Mouse (Mus musculus) kidney, embryonic 16.5 days (tissue): ENCODE results near the gene Lhx3. TPM values are rescaled to one million over a fixed set of nuclear protein-coding genes. Genes with fewer than 3 reads are reported as not detected.

Experiments used
- ATAC-seq: fragments of 200-750 bp; cut with Nextera tagmentation; 2 replicates; pipeline ENCODE4 v1.8.0; 2017; ENCODE audit warnings: moderate TSS enrichment; ENCODE audit not compliant: low FRiP score, low TSS enrichment
- H3K27ac ChIP-seq: fragments of 300-500 bp; sonication (generic); 2 replicates; pipeline ENCODE4 v1.5.1; 2014; ENCODE audit warnings: low read length
- H3K27me3 ChIP-seq: fragments of 300-500 bp; sonication (generic); 2 replicates; pipeline ENCODE4 v1.6.1; 2014; ENCODE audit warnings: low read length, control low read depth, mixed read lengths; ENCODE audit not compliant: insufficient read depth
- H3K36me3 ChIP-seq: fragments of 300-500 bp; sonication (generic); 2 replicates; pipeline ENCODE4 v1.6.1; 2014; ENCODE audit warnings: low read length, control low read depth, mixed read lengths; ENCODE audit not compliant: insufficient read depth
- H3K4me1 ChIP-seq: fragments of 300-500 bp; sonication (generic); 2 replicates; pipeline ENCODE4 v1.6.1; 2014; ENCODE audit warnings: low read length, control low read depth, mixed read lengths; ENCODE audit not compliant: insufficient read depth
- H3K4me2 ChIP-seq: fragments of 300-500 bp; sonication (generic); replicated peaks from 2 replicates; pipeline ENCODE4 v1.6.1; 2014; ENCODE audit warnings: low read depth, low read length
- H3K4me3 ChIP-seq: fragments of 300-500 bp; sonication (generic); 2 replicates; pipeline ENCODE4 v1.5.1; 2014; ENCODE audit warnings: mild to moderate bottlenecking, low read length
- H3K9ac ChIP-seq: fragments of 300-500 bp; sonication (generic); replicated peaks from 2 replicates; pipeline ENCODE4 v1.6.1; 2014; ENCODE audit warnings: low read length
- H3K9me3 ChIP-seq: fragments of 300-500 bp; sonication (generic); 2 replicates; pipeline ENCODE4 v1.6.1; 2016; ENCODE audit warnings: low read length, control low read depth
- WGBS: fragments of 180-500 bp; shearing (Covaris S2); extraction: QIAGEN DNeasy Blood & Tissue Kit; methylation state at CpG from one replicate; pipeline ENCODE4 v1.1.7; 2014; 5-methylcytosine and 5-hydroxymethylcytosine counted together
- polyA plus RNA-seq: library from polyadenylated mRNA; unstranded; fragments of >200 nt; fragmentation: Nextera tagmentation; extraction: Ambion mirVana; gene quantifications from 2 replicates; pipeline ENCODE4 v1.2.1, GENCODE M21; 2015

The Lhx3 gene
- polyA plus RNA-seq, 1 experiment from 2014 or later: not detected

DNA sequence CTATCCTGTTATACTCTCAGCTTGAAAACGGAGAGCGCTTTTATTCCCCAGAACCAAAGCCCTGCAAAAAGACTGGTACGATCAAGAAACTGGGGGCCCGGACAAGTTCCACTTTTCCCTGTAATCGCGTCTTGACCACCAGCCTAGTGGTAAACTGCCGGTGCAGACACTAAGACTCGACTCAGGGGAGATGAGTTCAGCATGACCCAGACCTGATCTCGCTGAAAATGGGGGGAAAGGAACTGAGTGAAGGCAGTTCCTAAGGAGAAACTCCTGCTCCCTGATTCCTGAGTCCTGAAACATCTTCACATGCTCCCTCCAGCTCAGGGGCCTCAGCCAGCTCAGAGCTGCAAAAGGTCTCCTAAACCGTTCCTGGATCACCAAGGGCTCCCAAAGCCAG is 2.3 kb downstream of the Lhx3 start:
- H3K27me3 ChIP-seq: peaks cover 73% of the 10 kb centered on the region
- H3K36me3 ChIP-seq: peaks cover 7% of the 10 kb centered on the region
- 8% methylated on average over 10 of the region's 10 CpGs for WGBS
- no peak overlapping the region for H3K4me2 ChIP-seq
- no peaks in the 10 kb centered on the region for H3K9me3 ChIP-seq
- peaks cover 7% of the 10 kb centered on the region; the same call in 1 of the 2 replicates for H3K4me1 ChIP-seq
- no peak overlapping the region for H3K9ac ChIP-seq
- no peak overlapping the region for H3K4me3 ChIP-seq
- no peak overlapping the region for H3K27ac ChIP-seq
- no peak for ATAC-seq

DNA sequence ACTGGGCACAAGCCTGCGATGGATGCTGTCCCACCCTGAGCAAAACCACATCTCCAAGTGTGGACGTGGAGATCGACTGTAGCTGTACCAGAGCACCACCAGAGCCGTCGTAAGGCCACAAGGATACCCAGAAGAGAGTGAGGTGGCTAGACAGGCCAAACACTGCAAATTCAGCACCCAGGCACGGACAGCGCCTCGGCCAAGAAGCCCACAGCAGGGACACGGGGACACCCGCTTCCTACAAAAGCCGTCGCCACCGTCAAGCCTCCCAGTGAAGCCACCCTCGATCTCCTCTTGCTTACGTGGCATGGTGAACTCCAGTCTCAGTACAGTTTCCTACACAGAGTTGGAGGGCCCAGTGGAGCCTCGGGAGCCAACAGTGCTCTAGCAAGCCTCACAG is 3.0 kb downstream of the Lhx3 start:
- H3K9me3 ChIP-seq: no peaks in the 10 kb centered on the region
- no peak overlapping the region for H3K4me2 ChIP-seq
- H3K9ac ChIP-seq: no peak overlapping the region
- WGBS: under 1% methylated on average over 16 of the region's 16 CpGs
- ATAC-seq: no peak
- peaks cover 7% of the 10 kb centered on the region; the same call in 1 of the 2 replicates for H3K4me1 ChIP-seq
- peaks cover 1% of the 10 kb centered on the region; the same call in 1 of the 2 replicates for H3K36me3 ChIP-seq
- H3K27ac ChIP-seq: no peak overlapping the region
- no peak overlapping the region for H3K4me3 ChIP-seq
- peaks cover 79% of the 10 kb centered on the region for H3K27me3 ChIP-seq

DNA sequence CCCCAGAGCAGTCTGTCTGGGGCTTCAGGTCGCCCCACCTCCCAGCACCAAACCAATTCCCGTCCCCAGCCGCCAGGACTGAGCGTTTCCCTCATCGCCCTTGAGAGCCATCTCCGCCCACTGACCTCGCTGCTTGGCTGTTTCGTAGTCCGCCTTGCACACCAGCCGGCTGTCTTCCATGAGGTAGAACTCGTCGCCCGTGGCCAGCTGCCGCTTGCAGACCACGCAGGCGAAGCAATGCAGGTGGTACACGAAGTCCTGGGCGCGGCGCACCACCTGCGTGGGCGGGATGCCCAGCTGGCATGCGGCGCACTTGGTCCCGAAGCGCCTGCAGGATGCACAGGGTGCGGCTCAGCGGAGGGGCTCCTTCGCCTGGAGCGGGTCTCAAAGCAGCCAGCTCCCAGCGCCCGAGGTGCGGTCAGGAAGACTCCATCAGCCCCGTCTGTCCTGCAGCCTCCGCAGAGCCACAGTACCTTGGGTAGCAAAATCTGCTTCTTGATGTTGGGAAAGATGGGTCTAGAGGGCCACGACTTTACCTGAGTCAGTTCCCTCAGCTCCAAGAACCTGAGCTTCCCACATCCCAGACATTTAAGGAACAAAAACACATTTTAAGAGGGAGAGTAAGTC is 5.1 kb downstream of the Lhx3 start:
- H3K9me3 ChIP-seq: no peaks in the 10 kb centered on the region
- H3K4me1 ChIP-seq: peaks cover 18% of the 10 kb centered on the region
- H3K36me3 ChIP-seq: no peaks in the 10 kb centered on the region
- no peak overlapping the region for H3K27ac ChIP-seq
- H3K4me3 ChIP-seq: no peak overlapping the region
- H3K27me3 ChIP-seq: peaks cover 100% of the 10 kb centered on the region
- WGBS: under 1% methylated on average over 36 of the region's 36 CpGs
- no peak overlapping the region for H3K4me2 ChIP-seq
- ATAC-seq: no peak
- no peak overlapping the region for H3K9ac ChIP-seq

DNA sequence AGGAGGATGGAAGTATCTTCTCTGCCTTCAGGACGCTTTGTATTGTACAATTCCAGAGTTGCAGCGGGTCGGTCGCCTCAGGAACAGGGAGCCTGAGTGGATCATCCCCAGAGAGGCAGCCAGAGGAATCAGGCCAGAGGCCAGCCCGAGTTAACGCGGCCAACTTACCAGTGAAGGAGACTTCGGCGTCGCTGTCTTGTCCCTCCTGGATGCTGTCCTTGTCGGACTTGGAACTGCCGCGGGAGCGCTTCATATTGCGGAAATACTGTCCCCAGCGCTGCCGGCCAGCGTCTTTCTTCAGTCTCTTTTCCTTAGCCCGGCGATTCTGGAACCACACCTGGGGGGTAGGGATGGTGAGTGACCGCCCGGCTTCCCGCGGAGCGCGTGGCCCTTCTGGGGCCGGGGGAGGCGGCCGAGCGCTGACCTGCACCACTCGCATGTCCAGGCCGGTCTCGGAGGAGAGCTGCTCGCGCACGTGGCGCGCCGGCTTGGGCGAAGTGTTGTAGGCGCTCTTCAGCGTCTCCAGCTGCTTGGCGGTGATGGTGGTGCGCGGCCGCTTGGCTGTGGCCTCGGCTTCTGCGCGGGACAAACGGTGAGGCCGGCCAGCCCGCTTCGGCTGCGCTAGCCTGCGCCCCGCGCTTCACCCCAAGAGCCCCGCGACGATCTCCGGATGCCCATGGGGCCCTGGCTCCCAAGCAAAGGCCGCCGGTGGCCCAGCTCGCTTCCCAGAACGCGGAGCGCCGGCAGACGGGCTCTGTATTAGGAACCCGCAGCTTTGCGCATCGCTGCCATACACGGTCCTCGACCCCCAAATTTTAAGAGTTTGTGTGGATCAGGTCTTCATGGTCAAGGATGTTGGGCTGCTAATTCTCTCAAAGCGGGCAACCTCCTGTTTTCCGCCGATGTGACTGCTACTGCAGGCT is 5.9 kb downstream of the Lhx3 start:
- Histone ChIP-seq H3K4me2 (no peak overlapping the region), H3K4me3 (peak overlapping the region; percentile 15; the same call in 1 of the 2 replicates)
- WGBS: under 1% methylated on average over 77 of the region's 77 CpGs

DNA sequence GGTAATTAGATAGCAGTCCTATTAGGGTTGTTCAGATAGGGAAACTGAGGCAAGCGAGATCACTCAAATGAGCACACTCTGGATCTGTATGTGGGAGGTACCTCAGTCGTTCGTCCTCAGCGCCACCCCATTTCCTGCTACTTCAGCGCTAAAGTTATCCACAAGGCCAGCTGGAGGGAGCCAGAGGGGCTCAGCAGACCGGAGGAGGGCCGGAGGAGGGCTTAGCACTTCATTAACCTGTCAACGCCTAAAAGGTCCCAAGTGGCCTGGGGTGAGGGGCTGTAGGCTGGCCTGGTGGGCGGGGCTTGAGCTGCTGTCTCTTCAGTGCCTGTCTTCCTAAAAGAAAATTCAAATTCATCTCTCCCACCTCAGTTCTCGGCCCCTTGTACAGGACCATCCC is 9.6 kb downstream of the Lhx3 start:
- no peaks in the 10 kb centered on the region for H3K9me3 ChIP-seq
- peaks cover 90% of the 10 kb centered on the region for H3K27me3 ChIP-seq
- H3K9ac ChIP-seq: no peak overlapping the region
- ATAC-seq: peak; percentile 76
- no peak overlapping the region for H3K4me3 ChIP-seq
- H3K4me2 ChIP-seq: peak overlapping the region; percentile 25
- H3K27ac ChIP-seq: no peak overlapping the region
- H3K4me1 ChIP-seq: peaks cover 21% of the 10 kb centered on the region
- WGBS: 2% methylated on average over 10 of the region's 10 CpGs
- H3K36me3 ChIP-seq: no peaks in the 10 kb centered on the region

More for the DNA sequence above, 5.9 kb downstream of the Lhx3 start:
- Histone ChIP-seq H3K36me3 (no peaks in the 10 kb centered on the region), H3K27ac (no peak overlapping the region), H3K9me3 (no peaks in the 10 kb centered on the region), H3K9ac (no peak overlapping the region), H3K4me1 (peaks cover 21% of the 10 kb centered on the region), H3K27me3 (peaks cover 99% of the 10 kb centered on the region)
- no peak for ATAC-seq

DNA sequence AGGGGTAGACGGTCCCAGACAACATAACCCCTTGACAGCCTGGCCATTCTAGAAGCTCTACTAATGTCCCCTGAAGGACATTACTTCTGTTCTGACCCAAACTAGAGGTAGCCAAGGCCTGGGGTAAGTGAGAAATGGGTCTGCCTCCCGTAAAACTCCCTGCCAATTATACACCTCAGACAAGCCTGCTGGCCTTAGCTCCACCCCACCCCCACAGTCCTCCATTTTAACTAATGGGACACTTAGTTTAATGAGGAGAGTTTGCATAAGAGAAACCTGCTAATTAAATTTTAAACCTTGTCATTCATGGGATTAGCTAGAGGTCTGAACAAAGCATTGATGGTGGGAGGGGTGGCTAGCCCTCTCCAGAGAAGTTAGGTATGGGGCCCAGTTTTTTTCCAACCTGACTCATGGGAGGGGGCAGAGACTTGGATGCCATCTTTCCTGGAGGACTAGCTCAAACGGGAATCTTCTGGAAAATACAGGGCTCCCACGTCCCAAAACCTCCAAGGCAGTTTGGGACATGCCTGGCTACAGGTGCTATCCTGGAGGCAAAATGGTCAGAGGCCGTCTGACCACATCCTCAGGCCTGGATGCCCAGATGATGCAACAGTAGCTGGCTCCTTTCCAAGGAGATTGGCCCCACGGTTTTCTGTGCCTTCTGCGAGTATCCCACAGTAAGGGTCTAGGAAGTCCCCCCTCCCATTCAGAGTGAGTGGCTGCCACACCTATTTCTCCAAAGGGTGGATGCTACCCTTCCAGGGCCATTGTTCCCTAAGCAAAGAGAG is 13.3 kb downstream of the Lhx3 start:
- Histone ChIP-seq H3K27ac (no peak overlapping the region), H3K4me1 (peaks cover 14% of the 10 kb centered on the region), H3K9ac (no peak overlapping the region), H3K27me3 (peaks cover 77% of the 10 kb centered on the region), H3K9me3 (no peaks in the 10 kb centered on the region), H3K4me2 (no peak overlapping the region), H3K36me3 (no peaks in the 10 kb centered on the region), H3K4me3 (no peak overlapping the region)
- 54% methylated on average over 7 of the region's 7 CpGs for WGBS
- no peak for ATAC-seq

DNA sequence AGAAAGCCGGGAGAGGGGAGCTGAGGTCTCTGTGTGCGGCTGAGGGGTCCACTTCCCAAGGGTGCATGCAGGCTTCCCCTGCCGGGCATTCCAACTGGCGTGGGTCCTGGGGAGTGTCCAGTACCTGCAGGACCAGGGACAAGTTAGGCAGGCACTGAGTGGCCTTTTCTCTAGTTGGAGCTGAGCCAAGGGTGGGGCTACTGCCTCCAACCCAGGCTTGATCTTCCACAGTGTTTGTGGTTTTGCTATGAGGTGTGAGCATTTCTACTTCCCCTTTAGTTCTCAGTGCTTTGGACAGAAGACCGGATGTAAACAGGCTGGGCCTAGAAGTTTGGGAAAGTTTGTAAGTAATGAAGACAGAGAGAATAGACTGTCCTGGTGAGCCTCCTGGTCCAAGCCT is 19.6 kb downstream of the Lhx3 start:
- H3K27ac ChIP-seq: no peak overlapping the region
- ATAC-seq: no peak; the same call in 1 of the 2 replicates
- H3K4me1 ChIP-seq: no peaks in the 10 kb centered on the region
- H3K9ac ChIP-seq: no peak overlapping the region
- H3K9me3 ChIP-seq: no peaks in the 10 kb centered on the region
- 86% methylated on average over 5 of the region's 5 CpGs for WGBS
- H3K36me3 ChIP-seq: no peaks in the 10 kb centered on the region
- peaks cover 27% of the 10 kb centered on the region for H3K27me3 ChIP-seq
- H3K4me2 ChIP-seq: no peak overlapping the region
- H3K4me3 ChIP-seq: no peak overlapping the region

DNA sequence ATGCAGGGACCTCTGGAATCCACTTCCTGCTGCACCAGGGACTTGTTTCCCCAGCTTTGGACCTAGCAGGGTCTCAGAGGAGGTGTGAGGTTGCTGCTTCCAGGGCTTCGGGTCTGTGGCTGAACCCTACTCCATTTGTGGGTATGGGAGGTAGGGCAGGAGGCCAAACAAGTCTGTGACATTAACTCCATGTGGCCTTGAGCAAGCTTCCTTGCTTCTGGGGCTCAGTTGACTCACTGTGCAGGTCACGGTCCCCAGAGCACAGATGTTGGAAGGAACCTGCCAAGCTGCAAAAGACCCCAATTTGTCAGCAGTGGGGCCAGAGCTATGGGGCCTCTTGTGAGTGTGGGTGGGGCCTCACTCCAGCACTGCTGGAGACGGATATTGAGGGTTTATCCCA is 23.7 kb downstream of the Lhx3 start:
- no peaks in the 10 kb centered on the region for H3K9me3 ChIP-seq
- no peak overlapping the region for H3K4me3 ChIP-seq
- WGBS: 50% methylated on average over 3 of the region's 3 CpGs
- no peak overlapping the region for H3K27ac ChIP-seq
- no peak overlapping the region for H3K4me2 ChIP-seq
- H3K36me3 ChIP-seq: no peaks in the 10 kb centered on the region
- no peak overlapping the region for H3K9ac ChIP-seq
- H3K27me3 ChIP-seq: peaks cover 3% of the 10 kb centered on the region; the same call in 1 of the 2 replicates
- H3K4me1 ChIP-seq: no peaks in the 10 kb centered on the region
- ATAC-seq: no peak

DNA sequence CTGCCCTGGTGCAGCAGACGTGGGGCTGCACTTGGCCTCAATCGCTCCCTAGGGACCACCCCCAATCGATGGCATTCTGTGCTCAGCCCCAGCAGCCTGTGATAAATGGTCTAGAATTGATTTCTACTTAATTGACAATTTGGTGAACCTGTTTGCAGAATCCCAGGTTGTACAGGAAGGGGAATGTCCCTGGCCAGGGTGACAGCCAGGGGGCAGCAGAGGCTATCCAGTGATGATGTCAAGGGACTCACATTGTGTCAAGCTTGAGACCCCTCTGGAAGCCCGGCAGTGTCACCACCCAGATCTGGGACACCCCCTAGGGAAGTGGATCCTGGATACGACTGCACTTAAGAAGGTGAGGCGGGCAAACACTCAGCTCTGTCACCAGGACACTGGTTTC is 25.4 kb downstream of the Lhx3 start:
- peaks cover 3% of the 10 kb centered on the region; the same call in 1 of the 2 replicates for H3K27me3 ChIP-seq
- no peak overlapping the region for H3K27ac ChIP-seq
- no peaks in the 10 kb centered on the region for H3K36me3 ChIP-seq
- H3K9me3 ChIP-seq: no peaks in the 10 kb centered on the region
- no peak overlapping the region for H3K9ac ChIP-seq
- WGBS: 25% methylated on average over 6 of the region's 6 CpGs
- no peak for ATAC-seq
- H3K4me1 ChIP-seq: no peaks in the 10 kb centered on the region
- H3K4me2 ChIP-seq: no peak overlapping the region
- no peak overlapping the region for H3K4me3 ChIP-seq
